ENCODE assay signal across 8 mouse cellular contexts in genomic region chr1:74587773-74588445, GRCm38 (mm10). TPM values are rescaled to one million over a fixed set of nuclear protein-coding genes. Genes with fewer than 3 reads are reported as not detected.
DNase-seq lines count a peak whose midpoint lies in the region; ATAC-seq and TF ChIP-seq lines count a peak whose summit lies in the region.

Gene Zfp142, minus strand, starts transcription at chr1:74588246.
Gene Bcs1l, plus strand, starts transcription at chr1:74588289.

- H3K4me3 ChIP-seq in heart, embryonic 12.5 days, result peak within 1 kb of the TSS; percentile 91
- peak within 1 kb of the TSS; percentile 72 for H3K4me3 ChIP-seq in kidney, postnatal 0 days (replicated peaks; ENCODE audit: low read depth, low read length)
- H3K4me3 ChIP-seq in liver, embryonic 11.5 days (ENCODE audit: low read depth, low read length), result peak within 1 kb of the TSS; percentile 89
- H3K4me3 ChIP-seq in stomach, embryonic 14.5 days (ENCODE audit: low read depth, low read length), result peak within 1 kb of the TSS; percentile 79

- peaks cover 31% of the 10 kb centered on the region for H3K4me1 ChIP-seq in heart, embryonic 12.5 days (replicated peaks)
- no peaks in the 10 kb centered on the region for H3K4me1 ChIP-seq in kidney, postnatal 0 days (replicated peaks; ENCODE audit: insufficient read depth, low read length)
- peaks cover 17% of the 10 kb centered on the region for H3K4me1 ChIP-seq in liver, embryonic 11.5 days (replicated peaks; ENCODE audit: control insufficient read depth, insufficient read depth, low read length)
- peaks cover 8% of the 10 kb centered on the region for H3K4me1 ChIP-seq in stomach, embryonic 14.5 days (ENCODE audit: control insufficient read depth, insufficient read depth, low read length)

- H3K9me3 ChIP-seq in heart, embryonic 12.5 days (replicated peaks), result no peaks in the 10 kb centered on the region
- no peaks in the 10 kb centered on the region for H3K9me3 ChIP-seq in kidney, postnatal 0 days (replicated peaks; ENCODE audit: low read length)
- H3K9me3 ChIP-seq in liver, embryonic 11.5 days (ENCODE audit: control insufficient read depth, low read length), result no peaks in the 10 kb centered on the region
- H3K9me3 ChIP-seq in stomach, embryonic 14.5 days (ENCODE audit: control insufficient read depth, low read depth, low read length), result no peaks in the 10 kb centered on the region

- TF ChIP-seq CTCF in kidney, postnatal 0 days (IDR thresholded peaks at IDR 0.05; ENCODE audit: low read depth), result peak; percentile 29; the same call in 1 of the 2 replicates

- H3K9ac ChIP-seq in heart, embryonic 12.5 days, result peak within 1 kb of the TSS; percentile 91
- H3K9ac ChIP-seq in kidney, postnatal 0 days (ENCODE audit: low read depth, low read length), result peak within 1 kb of the TSS; percentile 56
- peak within 1 kb of the TSS; percentile 84 for H3K9ac ChIP-seq in liver, embryonic 11.5 days (ENCODE audit: low read depth, low read length)
- H3K9ac ChIP-seq in stomach, embryonic 14.5 days (replicated peaks; ENCODE audit: low read depth, low read length), result peak within 1 kb of the TSS; percentile 69

- WGBS in heart, embryonic 12.5 days, result under 1% methylated on average over 47 of the region's 48 CpGs
- WGBS in kidney, postnatal 0 days, result under 1% methylated on average over 48 of the region's 48 CpGs
- under 1% methylated on average over 48 of the region's 48 CpGs for WGBS in liver, embryonic 11.5 days
- under 1% methylated on average over 48 of the region's 48 CpGs for WGBS in stomach, embryonic 14.5 days

- H3K4me2 ChIP-seq in heart, embryonic 12.5 days, result peak within 1 kb of the TSS; percentile 93
- H3K4me2 ChIP-seq in kidney, postnatal 0 days (ENCODE audit: low read length), result peak within 1 kb of the TSS; percentile 72
- peak within 1 kb of the TSS; percentile 98 for H3K4me2 ChIP-seq in liver, embryonic 11.5 days
- H3K4me2 ChIP-seq in stomach, embryonic 14.5 days (replicated peaks; ENCODE audit: low read depth, low read length), result peak within 1 kb of the TSS; percentile 80

- ATAC-seq in erythroid progenitor cell, adult 5-6 weeks (replicated peaks; ENCODE audit: low FRiP score, poor library complexity, severe bottlenecking), result peak; percentile 96
- ATAC-seq in heart, embryonic 12.5 days (ENCODE audit: insufficient number of reproducible peaks, low FRiP score), result peak; percentile 97
- peak; percentile 99 for ATAC-seq in kidney, postnatal 0 days (replicated peaks; ENCODE audit: low FRiP score, low read depth)
- peak; percentile 96 for ATAC-seq in liver, embryonic 11.5 days (replicated peaks; ENCODE audit: low FRiP score)
- ATAC-seq in stomach, embryonic 14.5 days (ENCODE audit: insufficient number of reproducible peaks, insufficient read depth, low FRiP score, low read depth), result peak; percentile 99

- H3K27me3 ChIP-seq in heart, embryonic 12.5 days (replicated peaks), result no peaks in the 10 kb centered on the region
- H3K27me3 ChIP-seq in kidney, postnatal 0 days (ENCODE audit: insufficient read depth, low read length), result no peaks in the 10 kb centered on the region
- H3K27me3 ChIP-seq in liver, embryonic 11.5 days (replicated peaks; ENCODE audit: control insufficient read depth, insufficient read depth, low read length), result no peaks in the 10 kb centered on the region
- no peaks in the 10 kb centered on the region for H3K27me3 ChIP-seq in stomach, embryonic 14.5 days (ENCODE audit: control insufficient read depth, insufficient read depth, low read length)

- peak within 1 kb of the TSS; percentile 72 for H3K27ac ChIP-seq in heart, embryonic 12.5 days (ENCODE audit: poor library complexity, severe bottlenecking)
- peak within 1 kb of the TSS; percentile 68 for H3K27ac ChIP-seq in kidney, postnatal 0 days
- H3K27ac ChIP-seq in liver, embryonic 11.5 days (ENCODE audit: low read depth, low read length), result peak within 1 kb of the TSS; percentile 71
- H3K27ac ChIP-seq in stomach, embryonic 14.5 days (ENCODE audit: low read length), result peak within 1 kb of the TSS; percentile 80

- peaks cover 36% of the 10 kb centered on the region for H3K36me3 ChIP-seq in heart, embryonic 12.5 days
- peaks cover 18% of the 10 kb centered on the region for H3K36me3 ChIP-seq in kidney, postnatal 0 days (ENCODE audit: insufficient read depth, low read length)
- H3K36me3 ChIP-seq in liver, embryonic 11.5 days (ENCODE audit: control insufficient read depth, insufficient read depth, low read length), result peaks cover 22% of the 10 kb centered on the region
- peaks cover 25% of the 10 kb centered on the region; the same call in 1 of the 2 replicates for H3K36me3 ChIP-seq in stomach, embryonic 14.5 days (ENCODE audit: control insufficient read depth, insufficient read depth, low read length)

- DNase-seq in CD4-positive helper T cell, adult 2 months (ENCODE audit: low read depth, low spot score), result peak; percentile 98
- peak; percentile 100 for DNase-seq in brain, embryonic 18.5 days (ENCODE audit: low read depth, low spot score)
- peak; percentile 100 for DNase-seq in kidney, postnatal 0 days (ENCODE audit: low spot score)
- DNase-seq in liver, embryonic 11.5 days (ENCODE audit: low spot score), result peak; percentile 98
- DNase-seq in naive thymus-derived CD4-positive, alpha-beta T cell, adult 2 months (ENCODE audit: low read depth), result peak; percentile 97

RNA-seq across cellular contexts. Expression of gene Zfp142, which starts in this region (rescaled TPM):
- 19.3 and 20.5 TPM in 2 replicates for total RNA-seq in erythroid progenitor cell, adult 5-6 weeks (2015; ENCODE audit: low replicate concordance)
- 15.4 and 19.9 TPM in 2 replicates for total RNA-seq in erythroid progenitor cell, adult 5-6 weeks (2017; ENCODE audit: low replicate concordance)
- polyA plus RNA-seq in heart, embryonic 12.5 days (2016; fragmentation: Nextera tagmentation; extraction: Ambion mirVana), result 5.9 and 7.9 TPM in 2 replicates
- 3.6 and 3.9 TPM in 2 replicates for polyA plus RNA-seq in kidney, postnatal 0 days (2015; fragmentation: Nextera tagmentation; extraction: Ambion mirVana)
- polyA plus RNA-seq in liver, embryonic 11.5 days (2014; fragmentation: Nextera tagmentation; extraction: Ambion mirVana), result 6.5 and 8.1 TPM in 2 replicates
- 8.4 and 9.5 TPM in 2 replicates for polyA plus RNA-seq in stomach, embryonic 14.5 days (2014; fragmentation: Nextera tagmentation; extraction: Ambion mirVana)

RNA-seq across cellular contexts. Expression of gene Bcs1l, which starts in this region (rescaled TPM):
- 2.9 and 7.2 TPM in 2 replicates for total RNA-seq in erythroid progenitor cell, adult 5-6 weeks (2015; ENCODE audit: low replicate concordance)
- 9.0 and 18.5 TPM in 2 replicates for total RNA-seq in erythroid progenitor cell, adult 5-6 weeks (2017; ENCODE audit: low replicate concordance)
- 19.0 and 20.1 TPM in 2 replicates for polyA plus RNA-seq in heart, embryonic 12.5 days (2016; fragmentation: Nextera tagmentation; extraction: Ambion mirVana)
- polyA plus RNA-seq in kidney, postnatal 0 days (2015; fragmentation: Nextera tagmentation; extraction: Ambion mirVana), result 13.3 and 14.5 TPM in 2 replicates
- polyA plus RNA-seq in liver, embryonic 11.5 days (2014; fragmentation: Nextera tagmentation; extraction: Ambion mirVana), result 25.7 and 26.4 TPM in 2 replicates
- polyA plus RNA-seq in stomach, embryonic 14.5 days (2014; fragmentation: Nextera tagmentation; extraction: Ambion mirVana), result 18.5 and 20.0 TPM in 2 replicates

Comparison
In these comparisons a context has a peak if more than half of its experiments do, and no peak if none do; other contexts are left out.
1. Peak in every context shown above with its lines: DNase-seq, ATAC-seq, H3K4me3 ChIP-seq and H3K27ac ChIP-seq.